Mouse (Mus musculus): ENCODE results near the gene Fam131c. TPM values are rescaled to one million over a fixed set of nuclear protein-coding genes. Genes with fewer than 3 reads are reported as not detected.

The Fam131c gene
- total RNA-seq, 2 experiments from 2014 or later, result not detected

DNA sequence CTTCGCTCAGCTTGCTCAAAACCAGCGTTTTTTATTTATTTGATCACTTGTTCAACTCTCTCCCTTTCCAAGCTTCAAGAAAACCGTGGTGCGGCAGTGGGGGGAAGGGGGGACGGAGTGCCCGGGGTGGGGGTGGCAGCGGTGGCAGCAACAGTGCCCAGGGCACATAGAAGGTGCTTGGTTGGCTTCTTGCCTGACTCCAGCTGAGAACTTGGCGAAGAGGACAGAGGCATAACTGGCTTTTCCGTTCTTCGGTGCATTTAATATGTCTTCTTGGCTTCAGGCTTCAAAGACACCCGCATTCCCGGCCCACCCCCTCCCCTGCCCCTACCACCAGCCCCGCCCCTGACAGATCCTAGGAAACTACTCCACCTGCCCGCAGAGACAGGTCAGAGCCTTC lies 64.6 kb downstream of the Fam131c start:
- no peak for ATAC-seq (replicated peaks; ENCODE audit: poor library complexity)

- ATAC-seq (replicated peaks; ENCODE audit: poor library complexity), result no peak
These were observed 65.2 kb downstream of the Fam131c start for GRCm38 (mm10) chr4:141433191-141433590.

Other genes starting within 250 kb of the Fam131c start
- 33.2 and 43.0 TPM in 2 replicates for gene Szrd1, start 228.4 kb upstream of the Fam131c start, total RNA-seq (2015)
- 38.8 and 52.7 TPM in 2 replicates for gene Szrd1, start 228.4 kb upstream of the Fam131c start, total RNA-seq (2017)
- 15.4 and 16.4 TPM in 2 replicates for gene Fbxo42, start 220.3 kb upstream of the Fam131c start, total RNA-seq (2015)
- 10.5 and 11.4 TPM in 2 replicates for gene Fbxo42, start 220.3 kb upstream of the Fam131c start, total RNA-seq (2017)
- 0.73 and 1.4 TPM in 2 replicates for gene Rsg1, start 154.3 kb upstream of the Fam131c start, total RNA-seq (2015)
- 1.8 and 3.5 TPM in 2 replicates for gene Rsg1, start 154.3 kb upstream of the Fam131c start, total RNA-seq (2017)
- not detected in 2 replicates for gene Arhgef19, start 128.7 kb upstream of the Fam131c start, total RNA-seq (2015)
- not detected in 2 replicates for gene Arhgef19, start 128.7 kb upstream of the Fam131c start, total RNA-seq (2017)
- gene Epha2, start 67.0 kb upstream of the Fam131c start, total RNA-seq (2015), result 0.46 and 0.49 TPM in 2 replicates
- gene Epha2, start 67.0 kb upstream of the Fam131c start, total RNA-seq (2017), result 0.14 and 0.50 TPM in 2 replicates
- gene Clcnka, start 30.5 kb downstream of the Fam131c start, total RNA-seq (2015), result not detected in 2 replicates
- gene Clcnka, start 30.5 kb downstream of the Fam131c start, total RNA-seq (2017), result not detected in 2 replicates
- gene Clcnkb, start 47.8 kb downstream of the Fam131c start, total RNA-seq (2015), result not detected in 2 replicates
- gene Clcnkb, start 47.8 kb downstream of the Fam131c start, total RNA-seq (2017), result not detected in 2 replicates
- not detected in 2 replicates for gene Hspb7, start 52.6 kb downstream of the Fam131c start, total RNA-seq (2015)
- not detected in 2 replicates for gene Hspb7, start 52.6 kb downstream of the Fam131c start, total RNA-seq (2017)
- gene Srarp, start 67.9 kb downstream of the Fam131c start, total RNA-seq (2015), result not detected in 2 replicates
- not detected in 2 replicates for gene Srarp, start 67.9 kb downstream of the Fam131c start, total RNA-seq (2017)
- 12.0 and 14.0 TPM in 2 replicates for gene Zbtb17, start 76.4 kb downstream of the Fam131c start, total RNA-seq (2015)
- gene Zbtb17, start 76.4 kb downstream of the Fam131c start, total RNA-seq (2017), result 15.2 and 21.3 TPM in 2 replicates
- gene Spen, start 170.4 kb downstream of the Fam131c start, total RNA-seq (2015), result 28.4 and 35.6 TPM in 2 replicates
- 22.8 and 29.0 TPM in 2 replicates for gene Spen, start 170.4 kb downstream of the Fam131c start, total RNA-seq (2017)
- gene Fblim1, start 237.9 kb downstream of the Fam131c start, total RNA-seq (2015), result not detected in 2 replicates
- gene Fblim1, start 237.9 kb downstream of the Fam131c start, total RNA-seq (2017), result 0.07 TPM in 1 of 2 replicates, not detected in the other

Data from megakaryocyte progenitor cell, adult 5-6 weeks (primary cell).